Mouse (Mus musculus): ENCODE results near the gene Mief1. TPM values are rescaled to one million over a fixed set of nuclear protein-coding genes. Genes with fewer than 3 reads are reported as not detected.
A peak's percentile ranks its signal among the peaks of the same experiment; 100 is the strongest.

Mief1 gene
- polyA plus RNA-seq, 2 experiments = 13.3 to 29.9 TPM

GRCm38 (mm10) chr15:80219211-80219610 is 14.6 kb upstream of the Mief1 start:
- no peak overlapping the region for H3K9ac ChIP-seq (ENCODE audit: low read depth, low read length, severe bottlenecking)
- H3K4me3 ChIP-seq (replicated peaks; ENCODE audit: low read length) = no peak overlapping the region
- no peak for TF ChIP-seq POLR2A (IDR thresholded peaks at IDR 0.05; ENCODE audit: borderline replicate concordance, extremely low read depth, insufficient read depth, insufficient read length)
- ATAC-seq (ENCODE audit: low FRiP score, low read depth) (no peak), DNase-seq (ENCODE audit: low spot score) (peak; percentile 23)
- H3K4me2 ChIP-seq (replicated peaks; ENCODE audit: low read depth, low read length, severe bottlenecking) = no peak overlapping the region
- peaks cover 3% of the 10 kb centered on the region; the same call in 1 of the 2 replicates for H3K36me3 ChIP-seq (ENCODE audit: control insufficient read depth, insufficient read depth, low read length)
- H3K4me1 ChIP-seq (ENCODE audit: control insufficient read depth, insufficient read depth, low read length) = no peaks in the 10 kb centered on the region
- H3K9me3 ChIP-seq (ENCODE audit: control insufficient read depth, low read length) = no peaks in the 10 kb centered on the region
- WGBS = 34% methylated on average over 14 of the region's 14 CpGs
- no peak overlapping the region for H3K27ac ChIP-seq (replicated peaks; ENCODE audit: low read depth, low read length)
- H3K27me3 ChIP-seq (ENCODE audit: control insufficient read depth, insufficient read depth, low read length) = no peaks in the 10 kb centered on the region

- Histone ChIP-seq H3K9me3 (ENCODE audit: control insufficient read depth, low read length) (no peaks in the 10 kb centered on the region), H3K4me2 (replicated peaks; ENCODE audit: low read depth, low read length, severe bottlenecking) (no peak overlapping the region), H3K27me3 (ENCODE audit: control insufficient read depth, insufficient read depth, low read length) (no peaks in the 10 kb centered on the region), H3K4me3 (replicated peaks; ENCODE audit: low read length) (no peak overlapping the region), H3K4me1 (ENCODE audit: control insufficient read depth, insufficient read depth, low read length) (no peaks in the 10 kb centered on the region), H3K9ac (ENCODE audit: low read depth, low read length, severe bottlenecking) (no peak overlapping the region), H3K27ac (replicated peaks; ENCODE audit: low read depth, low read length) (no peak overlapping the region), H3K36me3 (ENCODE audit: control insufficient read depth, insufficient read depth, low read length) (no peaks in the 10 kb centered on the region; the same call in 1 of the 2 replicates)
- ATAC-seq (ENCODE audit: low FRiP score, low read depth) (no peak), DNase-seq (ENCODE audit: low spot score) (no peak)
- 80% methylated on average over 4 of the region's 4 CpGs for WGBS
- TF ChIP-seq POLR2A (IDR thresholded peaks at IDR 0.05; ENCODE audit: borderline replicate concordance, extremely low read depth, insufficient read depth, insufficient read length) = no peak
Measured at GRCm38 (mm10) chr15:80219705-80220657, 13.8 kb upstream of the Mief1 start.

- Histone ChIP-seq H3K9me3 (ENCODE audit: control insufficient read depth, low read length) (no peaks in the 10 kb centered on the region), H3K27ac (replicated peaks; ENCODE audit: low read depth, low read length) (no peak overlapping the region), H3K4me2 (replicated peaks; ENCODE audit: low read depth, low read length, severe bottlenecking) (no peak overlapping the region), H3K27me3 (ENCODE audit: control insufficient read depth, insufficient read depth, low read length) (no peaks in the 10 kb centered on the region), H3K4me3 (replicated peaks; ENCODE audit: low read length) (no peak overlapping the region), H3K9ac (ENCODE audit: low read depth, low read length, severe bottlenecking) (no peak overlapping the region), H3K4me1 (ENCODE audit: control insufficient read depth, insufficient read depth, low read length) (no peaks in the 10 kb centered on the region), H3K36me3 (ENCODE audit: control insufficient read depth, insufficient read depth, low read length) (no peaks in the 10 kb centered on the region; the same call in 1 of the 2 replicates)
- ATAC-seq (ENCODE audit: low FRiP score, low read depth) (no peak), DNase-seq (ENCODE audit: low spot score) (no peak)
- 65% methylated on average over 8 of the region's 8 CpGs for WGBS
- no peak for TF ChIP-seq POLR2A (IDR thresholded peaks at IDR 0.05; ENCODE audit: borderline replicate concordance, extremely low read depth, insufficient read depth, insufficient read length)
Measured at GRCm38 (mm10) chr15:80221031-80221430, 12.8 kb upstream of the Mief1 start.

- DNase-seq (ENCODE audit: low spot score) (no peak), ATAC-seq (ENCODE audit: low FRiP score, low read depth) (no peak)
- Histone ChIP-seq H3K27me3 (ENCODE audit: control insufficient read depth, insufficient read depth, low read length) (no peaks in the 10 kb centered on the region), H3K4me2 (replicated peaks; ENCODE audit: low read depth, low read length, severe bottlenecking) (no peak overlapping the region), H3K36me3 (ENCODE audit: control insufficient read depth, insufficient read depth, low read length) (no peaks in the 10 kb centered on the region), H3K9me3 (ENCODE audit: control insufficient read depth, low read length) (no peaks in the 10 kb centered on the region), H3K4me1 (ENCODE audit: control insufficient read depth, insufficient read depth, low read length) (no peaks in the 10 kb centered on the region), H3K9ac (ENCODE audit: low read depth, low read length, severe bottlenecking) (no peak overlapping the region), H3K27ac (replicated peaks; ENCODE audit: low read depth, low read length) (no peak overlapping the region), H3K4me3 (replicated peaks; ENCODE audit: low read length) (no peak overlapping the region)
- 89% methylated on average over 7 of the region's 7 CpGs for WGBS
- TF ChIP-seq POLR2A (IDR thresholded peaks at IDR 0.05; ENCODE audit: borderline replicate concordance, extremely low read depth, insufficient read depth, insufficient read length) = no peak
Measured at GRCm38 (mm10) chr15:80223751-80224150, 10.1 kb upstream of the Mief1 start.

- WGBS = 29% methylated on average over 9 of the region's 9 CpGs
- peak; percentile 11 for DNase-seq (ENCODE audit: low spot score)
- Histone ChIP-seq H3K4me2 (replicated peaks; ENCODE audit: low read depth, low read length, severe bottlenecking) (no peak overlapping the region), H3K9ac (ENCODE audit: low read depth, low read length, severe bottlenecking) (no peak overlapping the region), H3K4me1 (ENCODE audit: control insufficient read depth, insufficient read depth, low read length) (no peaks in the 10 kb centered on the region), H3K4me3 (replicated peaks; ENCODE audit: low read length) (no peak overlapping the region), H3K27me3 (ENCODE audit: control insufficient read depth, insufficient read depth, low read length) (no peaks in the 10 kb centered on the region), H3K36me3 (ENCODE audit: control insufficient read depth, insufficient read depth, low read length) (no peaks in the 10 kb centered on the region), H3K9me3 (ENCODE audit: control insufficient read depth, low read length) (no peaks in the 10 kb centered on the region), H3K27ac (replicated peaks; ENCODE audit: low read depth, low read length) (no peak overlapping the region)
- TF ChIP-seq POLR2A (IDR thresholded peaks at IDR 0.05; ENCODE audit: borderline replicate concordance, extremely low read depth, insufficient read depth, insufficient read length) = no peak
- ATAC-seq (ENCODE audit: low FRiP score, low read depth) = no peak; the same call in 1 of the 2 replicates
Measured at GRCm38 (mm10) chr15:80225208-80225607, 8.6 kb upstream of the Mief1 start.
